In genomic region chr7:141276546-141276945, GRCm38 (mm10) we compare ENCODE assay signal across 20 mouse cellular contexts. TPM values are rescaled to one million over a fixed set of nuclear protein-coding genes. Genes with fewer than 3 reads are reported as not detected.
DNase-seq lines count a peak whose midpoint lies in the region; ATAC-seq lines count a peak whose summit lies in the region.
"Had no signal": no experiment of that assay in that cellular context is flagged by ENCODE, and none has a peak within 500 bp of the region (broad histone marks: within the 10 kb centered on the region; RNA-seq: fewer than 3 reads in every experiment).

Cdhr5 (minus strand) TSS chr7:141276786.

- peak; percentile 56 to 59 for DNase-seq in cerebellum, postnatal 10 days
- DNase-seq in cerebellum, postnatal 36 days: no peak
- no peak for DNase-seq in adrenal gland, postnatal 25 days
- peak; percentile 69 for DNase-seq in splenic B cell, adult 2 months (ENCODE audit: low read depth, low spot score)
- no peak for DNase-seq in gastrocnemius, adult 18-20 months (ENCODE audit: low spot score)
- DNase-seq: cerebellum, adult 8-10 months; gastrocnemius, postnatal 10 days; lung, postnatal 14 days; midbrain, embryonic 14.5 days; right cerebral cortex, postnatal 25 days had no signal

- 31% methylated on average over 11 of the region's 11 CpGs for WGBS in kidney, embryonic 15.5 days
- WGBS in midbrain, embryonic 13.5 days: 85% methylated on average over 11 of the region's 11 CpGs

- peaks cover 41% of the 10 kb centered on the region for H3K4me1 ChIP-seq in kidney, embryonic 15.5 days
- H3K4me1 ChIP-seq in midbrain, embryonic 13.5 days (replicated peaks): peaks cover 12% of the 10 kb centered on the region

- peak within 1 kb of the TSS; percentile 52; the same call in 1 of the 2 replicates for H3K27ac ChIP-seq in kidney, embryonic 15.5 days
- H3K27ac ChIP-seq in midbrain, embryonic 13.5 days: no peak within 1 kb of the TSS
- H3K27ac ChIP-seq: embryonic facial prominence, embryonic 13.5 days; forebrain, embryonic 13.5 days; heart, embryonic 15.5 days; hindbrain, postnatal 0 days; liver, embryonic 12.5 days had no signal

- H3K36me3 ChIP-seq in kidney, embryonic 15.5 days: no peaks in the 10 kb centered on the region
- H3K36me3 ChIP-seq in splenic B cell, adult 2 months (ENCODE audit: control insufficient read depth, insufficient read depth, low read length, poor library complexity, severe bottlenecking): no peaks in the 10 kb centered on the region
- no peaks in the 10 kb centered on the region for H3K36me3 ChIP-seq in midbrain, embryonic 13.5 days
- H3K36me3 ChIP-seq: embryonic facial prominence, embryonic 13.5 days; heart, embryonic 15.5 days; liver, embryonic 12.5 days had no signal

- H3K27me3 ChIP-seq in kidney, embryonic 15.5 days: no peaks in the 10 kb centered on the region
- no peaks in the 10 kb centered on the region for H3K27me3 ChIP-seq in splenic B cell, adult 2 months (ENCODE audit: control insufficient read depth, insufficient read depth, low read length, poor library complexity, severe bottlenecking)
- peaks cover 19% of the 10 kb centered on the region; the same call in 1 of the 2 replicates for H3K27me3 ChIP-seq in midbrain, embryonic 13.5 days

- H3K4me2 ChIP-seq in kidney, embryonic 15.5 days: peak within 1 kb of the TSS; percentile 24
- no peak within 1 kb of the TSS for H3K4me2 ChIP-seq in midbrain, embryonic 13.5 days (replicated peaks)
- H3K4me2 ChIP-seq: embryonic facial prominence, embryonic 13.5 days; forebrain, embryonic 13.5 days; heart, embryonic 15.5 days; liver, embryonic 12.5 days had no signal

- no peak for ATAC-seq in kidney, embryonic 15.5 days (replicated peaks; ENCODE audit: low FRiP score)
- ATAC-seq in midbrain, embryonic 13.5 days: no peak
- no peak for ATAC-seq in CD4-positive, CD25-positive, alpha-beta regulatory T cell, adult 4 months
- ATAC-seq: forebrain, embryonic 13.5 days; hindbrain, postnatal 0 days; liver, embryonic 12.5 days had no signal

- no peaks in the 10 kb centered on the region for H3K9me3 ChIP-seq in kidney, embryonic 15.5 days (replicated peaks)
- no peaks in the 10 kb centered on the region for H3K9me3 ChIP-seq in midbrain, embryonic 13.5 days
- H3K9me3 ChIP-seq: embryonic facial prominence, embryonic 13.5 days; forebrain, embryonic 13.5 days; heart, embryonic 15.5 days; liver, embryonic 12.5 days had no signal

- 0 out of 2 replicates have a peak within 1 kb of the TSS, but pooled peaks have one; percentile 12 for H3K9ac ChIP-seq in kidney, embryonic 15.5 days
- H3K9ac ChIP-seq in midbrain, embryonic 13.5 days (replicated peaks): no peak within 1 kb of the TSS
- H3K9ac ChIP-seq: embryonic facial prominence, embryonic 13.5 days; forebrain, embryonic 13.5 days; heart, embryonic 15.5 days; liver, embryonic 12.5 days had no signal

- H3K4me3 ChIP-seq in kidney, embryonic 15.5 days (replicated peaks): no peak within 1 kb of the TSS
- H3K4me3 ChIP-seq in midbrain, embryonic 13.5 days (replicated peaks): no peak within 1 kb of the TSS
- H3K4me3 ChIP-seq: embryonic facial prominence, embryonic 13.5 days; forebrain, embryonic 13.5 days; heart, embryonic 15.5 days; liver, embryonic 12.5 days had no signal

RNA-seq across cellular contexts. Expression of gene Cdhr5, which starts in this region (rescaled TPM):
- total RNA-seq in adrenal gland, postnatal 25 days (2021): 14.4 and 16.5 TPM in 2 replicates
- polyA plus RNA-seq in kidney, embryonic 15.5 days (2015; fragmentation: Nextera tagmentation; extraction: Ambion mirVana): 8.2 and 8.6 TPM in 2 replicates
- not detected in 2 replicates for polyA plus RNA-seq in midbrain, embryonic 13.5 days (2015; fragmentation: Nextera tagmentation; extraction: Ambion mirVana)
- polyA plus RNA-seq in CD4-positive, CD25-positive, alpha-beta regulatory T cell, adult 4 months (2017; shearing (Covaris generic)): not detected
- not detected for total RNA-seq in gastrocnemius, adult 18-20 months (2021)
- total RNA-seq: hindbrain, postnatal 0 days; left cerebral cortex, adult 8-10 months had no signal
- polyA plus RNA-seq: embryonic facial prominence, embryonic 13.5 days; forebrain, embryonic 13.5 days; midbrain, embryonic 14.5 days; neural tube, embryonic 11.5 days had no signal

Comparison
In these comparisons a context has a peak if more than half of its experiments do, and no peak if none do; other contexts are left out.
1. RNA of gene Cdhr5 (total RNA-seq): 14.4 to 16.5 TPM in adrenal gland, postnatal 25 days; not detected in gastrocnemius, adult 18-20 months; every median in the first group is over 10 times any median in the second.
2. DNase-seq: peak in cerebellum, postnatal 10 days (2 of 2) and splenic B cell, adult 2 months (single experiment); none in cerebellum, postnatal 36 days (0 of 2), adrenal gland, postnatal 25 days (single experiment) and gastrocnemius, adult 18-20 months (single experiment).